Mouse (Mus musculus) kidney, postnatal 0 days (tissue): Measurements from ENCODE around the gene Tnfaip8l1. TPM values are rescaled to one million over a fixed set of nuclear protein-coding genes. Genes with fewer than 3 reads are reported as not detected.

Source experiments
- ATAC-seq: fragments of 200-750 bp; cut with Nextera tagmentation; replicated peaks from 2 replicates; pipeline ENCODE4 v1.8.0; 2017; ENCODE audit warnings: low read depth, moderate number of reproducible peaks, moderate TSS enrichment, moderate library complexity; ENCODE audit not compliant: low FRiP score
- DNase-seq: peaks from one replicate; pipeline ENCODE4 v3.0.0-alpha.2; 2016; ENCODE audit warnings: low spot score
- H3K27ac ChIP-seq: fragments of 300-500 bp; sonication (generic); 2 replicates; pipeline ENCODE4 v1.5.1; 2014; ENCODE audit warnings: mild to moderate bottlenecking
- H3K27me3 ChIP-seq: fragments of 300-500 bp; sonication (generic); 2 replicates; pipeline ENCODE4 v1.6.1; 2014; ENCODE audit warnings: low read length, mixed read lengths; ENCODE audit not compliant: insufficient read depth
- H3K36me3 ChIP-seq: fragments of 300-500 bp; sonication (generic); 2 replicates; pipeline ENCODE4 v1.6.1; 2014; ENCODE audit warnings: low read length, mixed read lengths; ENCODE audit not compliant: insufficient read depth
- H3K4me1 ChIP-seq: fragments of 300-500 bp; sonication (generic); replicated peaks from 2 replicates; pipeline ENCODE4 v1.6.1; 2014; ENCODE audit warnings: antibody characterized with exemption, low read length, mixed read lengths; ENCODE audit not compliant: insufficient read depth
- H3K4me2 ChIP-seq: fragments of 300-500 bp; sonication (generic); 2 replicates; pipeline ENCODE4 v1.6.1; 2014; ENCODE audit warnings: mild to moderate bottlenecking, low read length, moderate library complexity, mixed read lengths
- H3K4me3 ChIP-seq: fragments of 300-500 bp; sonication (generic); replicated peaks from 2 replicates; pipeline ENCODE4 v1.5.1; 2014; ENCODE audit warnings: low read depth, low read length
- H3K9ac ChIP-seq: fragments of 300-500 bp; sonication (generic); 2 replicates; pipeline ENCODE4 v1.6.1; 2014; ENCODE audit warnings: low read depth, low read length
- H3K9me3 ChIP-seq: fragments of 300-500 bp; sonication (generic); replicated peaks from 2 replicates; pipeline ENCODE4 v1.6.1; 2016; ENCODE audit warnings: low read length, inconsistent platforms, mixed read lengths
- CTCF ChIP-seq: IDR thresholded peaks from 2 replicates; pipeline ENCODE4 v1.5.1; 2016; ENCODE audit warnings: antibody characterized with exemption, low read depth, mild to moderate bottlenecking, moderate library complexity
- WGBS: fragments of 180-500 bp; shearing (Covaris S2); extraction: QIAGEN DNeasy Blood & Tissue Kit; methylation state at CpG from one replicate; pipeline ENCODE4 v1.1.7; 2014; 5-methylcytosine and 5-hydroxymethylcytosine counted together
- polyA plus RNA-seq: library from polyadenylated mRNA; unstranded; fragments of >200 nt; fragmentation: Nextera tagmentation; extraction: Ambion mirVana; gene quantifications from 2 replicates; pipeline ENCODE4 v1.2.1, GENCODE M21; 2015

Gene Tnfaip8l1
- polyA plus RNA-seq, 1 experiment from 2014 or later: 7.4 TPM

- Histone ChIP-seq H3K9me3 (no peaks in the 10 kb centered on the region), H3K4me2 (no peak overlapping the region), H3K36me3 (peaks cover 75% of the 10 kb centered on the region), H3K4me1 (no peaks in the 10 kb centered on the region), H3K27ac (no peak overlapping the region), H3K9ac (no peak overlapping the region), H3K27me3 (no peaks in the 10 kb centered on the region), H3K4me3 (no peak overlapping the region)
- TF ChIP-seq CTCF: no peak
- 90% methylated on average over 3 of the region's 3 CpGs for WGBS
- DNase-seq: no peak
- ATAC-seq: no peak
Observed at GRCm38 (mm10) chr17:56208821-56209220, 46.5 kb downstream of the Tnfaip8l1 start.

- H3K36me3 ChIP-seq: peaks cover 53% of the 10 kb centered on the region
- TF ChIP-seq CTCF: no peak
- no peaks in the 10 kb centered on the region for H3K9me3 ChIP-seq
- DNase-seq (no peak), ATAC-seq (no peak)
- no peak overlapping the region for H3K4me2 ChIP-seq
- H3K4me3 ChIP-seq: no peak overlapping the region
- H3K27me3 ChIP-seq: no peaks in the 10 kb centered on the region
- 93% methylated on average over 2 of the region's 2 CpGs for WGBS
- H3K9ac ChIP-seq: no peak overlapping the region
- H3K4me1 ChIP-seq: no peaks in the 10 kb centered on the region
- H3K27ac ChIP-seq: no peak overlapping the region
Observed at GRCm38 (mm10) chr17:56211090-56211489, 48.8 kb downstream of the Tnfaip8l1 start.

- no peaks in the 10 kb centered on the region for H3K9me3 ChIP-seq
- no peak overlapping the region for H3K9ac ChIP-seq
- no peak overlapping the region for H3K27ac ChIP-seq
- DNase-seq (no peak), ATAC-seq (no peak)
- no peaks in the 10 kb centered on the region for H3K27me3 ChIP-seq
- 37% methylated on average over 6 of the region's 6 CpGs for WGBS
- peaks cover under 1% of the 10 kb centered on the region; the same call in 1 of the 2 replicates for H3K4me1 ChIP-seq
- no peak overlapping the region for H3K4me3 ChIP-seq
- H3K36me3 ChIP-seq: peaks cover 45% of the 10 kb centered on the region
- TF ChIP-seq CTCF: no peak
- H3K4me2 ChIP-seq: no peak overlapping the region
Observed at GRCm38 (mm10) chr17:56212676-56213075, 50.4 kb downstream of the Tnfaip8l1 start.

- 74% methylated on average over 1 of the region's 1 CpGs for WGBS
- DNase-seq (no peak), ATAC-seq (no peak)
- Histone ChIP-seq H3K27me3 (no peaks in the 10 kb centered on the region), H3K36me3 (peaks cover 31% of the 10 kb centered on the region), H3K4me1 (peaks cover 5% of the 10 kb centered on the region; the same call in 1 of the 2 replicates), H3K4me2 (no peak overlapping the region), H3K4me3 (no peak overlapping the region), H3K9me3 (no peaks in the 10 kb centered on the region), H3K9ac (no peak overlapping the region), H3K27ac (no peak overlapping the region)
- no peak for TF ChIP-seq CTCF
Observed at GRCm38 (mm10) chr17:56214229-56214628, 52.0 kb downstream of the Tnfaip8l1 start.

GRCm38 (mm10) chr17:56217670-56218069 is 55.4 kb downstream of the Tnfaip8l1 start:
- TF ChIP-seq CTCF: no peak
- Histone ChIP-seq H3K4me2 (peak overlapping the region; percentile 81), H3K36me3 (0 out of 2 replicates have a peak, but pooled peaks cover 4% of the 10 kb centered on the region), H3K27me3 (no peaks in the 10 kb centered on the region), H3K4me3 (peak overlapping the region; percentile 75), H3K9me3 (no peaks in the 10 kb centered on the region), H3K9ac (peak overlapping the region; percentile 78), H3K4me1 (peaks cover 5% of the 10 kb centered on the region; the same call in 1 of the 2 replicates), H3K27ac (no peak overlapping the region)
- ATAC-seq: no peak
- no peak for DNase-seq
- 61% methylated on average over 13 of the region's 13 CpGs for WGBS

- Histone ChIP-seq H3K4me1 (peaks cover 5% of the 10 kb centered on the region; the same call in 1 of the 2 replicates), H3K36me3 (no peaks in the 10 kb centered on the region), H3K27ac (peak within 1 kb of the TSS; percentile 91), H3K4me2 (peak within 1 kb of the TSS; percentile 81), H3K4me3 (peak within 1 kb of the TSS; percentile 75), H3K9me3 (no peaks in the 10 kb centered on the region), H3K27me3 (no peaks in the 10 kb centered on the region), H3K9ac (peak within 1 kb of the TSS; percentile 78)
- WGBS: 0% methylated on average over 61 of the region's 78 CpGs
- TF ChIP-seq CTCF: peak; percentile 45
- DNase-seq: peak; percentile 99
- ATAC-seq: peak; percentile 100
Observed at GRCm38 (mm10) chr17:56218377-56219191, 56.3 kb downstream of the Tnfaip8l1 start, which contains the start of gene Dpp9. Dpp9 (minus strand) TSS chr17:56218905.
